ENCODE assay signal across 8 mouse cellular contexts in genomic region chr10:99107964-99108363, GRCm38 (mm10). TPM values are rescaled to one million over a fixed set of nuclear protein-coding genes. Genes with fewer than 3 reads are reported as not detected.
A peak's percentile ranks its signal among the peaks of the same experiment; 100 is the strongest.
DNase-seq lines count a peak whose midpoint lies in the region; ATAC-seq and TF ChIP-seq lines count a peak whose summit lies in the region.

Gene Galnt4, plus strand, starts transcription at chr10:99108159.

- peak; percentile 89 for ATAC-seq in heart, embryonic 12.5 days (ENCODE audit: insufficient number of reproducible peaks, low FRiP score)
- ATAC-seq in kidney, postnatal 0 days (replicated peaks; ENCODE audit: low FRiP score, low read depth), result peak; percentile 87
- ATAC-seq in neural tube, embryonic 14.5 days (ENCODE audit: low read depth), result peak; percentile 74

- peak; percentile 74 for TF ChIP-seq CTCF in bone marrow, adult 2 months (IDR thresholded peaks at IDR 0.05; ENCODE audit: control insufficient read depth, insufficient read depth, low read length)
- no peak for TF ChIP-seq CTCF in embryonic fibroblast, embryonic 13.5 days (IDR thresholded peaks at IDR 0.05; ENCODE audit: borderline replicate concordance, insufficient read depth, low read length)
- peak; percentile 80 for TF ChIP-seq CTCF in kidney, postnatal 0 days (IDR thresholded peaks at IDR 0.05; ENCODE audit: low read depth)

- peak within 1 kb of the TSS; percentile 78 for H3K4me3 ChIP-seq in bone marrow, adult 2 months (replicated peaks; ENCODE audit: control insufficient read depth, low read depth, low read length)
- peak within 1 kb of the TSS; percentile 69 for H3K4me3 ChIP-seq in embryonic fibroblast, embryonic 13.5 days (ENCODE audit: insufficient read depth, low read length)
- H3K4me3 ChIP-seq in heart, embryonic 12.5 days, result peak within 1 kb of the TSS; percentile 96
- H3K4me3 ChIP-seq in kidney, postnatal 0 days (replicated peaks; ENCODE audit: low read depth, low read length), result peak within 1 kb of the TSS; percentile 100
- peak within 1 kb of the TSS; percentile 96 for H3K4me3 ChIP-seq in neural tube, embryonic 14.5 days (ENCODE audit: low read depth, low read length)

- H3K4me2 ChIP-seq in heart, embryonic 12.5 days, result peak within 1 kb of the TSS; percentile 99
- peak within 1 kb of the TSS; percentile 98 for H3K4me2 ChIP-seq in kidney, postnatal 0 days (ENCODE audit: low read length)
- H3K4me2 ChIP-seq in neural tube, embryonic 14.5 days (ENCODE audit: low read depth, low read length), result peak within 1 kb of the TSS; percentile 91

- H3K27ac ChIP-seq in bone marrow, adult 2 months (ENCODE audit: control insufficient read depth, insufficient read depth, low read depth, low read length, poor library complexity), result peak within 1 kb of the TSS; percentile 89
- H3K27ac ChIP-seq in embryonic fibroblast, embryonic 13.5 days (ENCODE audit: insufficient read depth, low read length), result no peak within 1 kb of the TSS
- peak within 1 kb of the TSS; percentile 61 for H3K27ac ChIP-seq in heart, embryonic 12.5 days (ENCODE audit: poor library complexity, severe bottlenecking)
- H3K27ac ChIP-seq in kidney, postnatal 0 days, result peak within 1 kb of the TSS; percentile 82
- H3K27ac ChIP-seq in neural tube, embryonic 14.5 days (ENCODE audit: low read depth, low read length), result peak within 1 kb of the TSS; percentile 92

- H3K4me1 ChIP-seq in bone marrow, adult 2 months (ENCODE audit: control insufficient read depth, insufficient read depth, low read length), result no peaks in the 10 kb centered on the region; the same call in 1 of the 2 replicates
- 0 out of 2 replicates have a peak, but pooled peaks cover 3% of the 10 kb centered on the region for H3K4me1 ChIP-seq in embryonic fibroblast, embryonic 13.5 days (ENCODE audit: control insufficient read depth, insufficient read depth, low read length)
- H3K4me1 ChIP-seq in heart, embryonic 12.5 days (replicated peaks), result peaks cover 11% of the 10 kb centered on the region
- H3K4me1 ChIP-seq in kidney, postnatal 0 days (replicated peaks; ENCODE audit: insufficient read depth, low read length), result 0 out of 2 replicates have a peak, but pooled peaks cover 6% of the 10 kb centered on the region
- H3K4me1 ChIP-seq in neural tube, embryonic 14.5 days (ENCODE audit: control insufficient read depth, insufficient read depth, low read length), result peaks cover 17% of the 10 kb centered on the region; the same call in 1 of the 2 replicates

- peaks cover 20% of the 10 kb centered on the region for H3K36me3 ChIP-seq in heart, embryonic 12.5 days
- H3K36me3 ChIP-seq in kidney, postnatal 0 days (ENCODE audit: insufficient read depth, low read length), result peaks cover 5% of the 10 kb centered on the region
- H3K36me3 ChIP-seq in neural tube, embryonic 14.5 days (ENCODE audit: control insufficient read depth, insufficient read depth, low read length), result 0 out of 2 replicates have a peak, but pooled peaks cover 6% of the 10 kb centered on the region

- no peaks in the 10 kb centered on the region for H3K9me3 ChIP-seq in heart, embryonic 12.5 days (replicated peaks)
- H3K9me3 ChIP-seq in kidney, postnatal 0 days (replicated peaks; ENCODE audit: low read length), result no peaks in the 10 kb centered on the region
- H3K9me3 ChIP-seq in neural tube, embryonic 14.5 days (ENCODE audit: control insufficient read depth, low read length), result no peaks in the 10 kb centered on the region

- peak within 1 kb of the TSS; percentile 93 for H3K9ac ChIP-seq in heart, embryonic 12.5 days
- peak within 1 kb of the TSS; percentile 85 for H3K9ac ChIP-seq in kidney, postnatal 0 days (ENCODE audit: low read depth, low read length)
- H3K9ac ChIP-seq in neural tube, embryonic 14.5 days (replicated peaks; ENCODE audit: low read depth, low read length), result peak within 1 kb of the TSS; percentile 94

- under 1% methylated on average over 22 of the region's 22 CpGs for WGBS in bone marrow, adult 2 months
- under 1% methylated on average over 22 of the region's 22 CpGs for WGBS in heart, embryonic 12.5 days
- WGBS in kidney, postnatal 0 days, result under 1% methylated on average over 22 of the region's 22 CpGs
- WGBS in neural tube, embryonic 14.5 days, result under 1% methylated on average over 22 of the region's 22 CpGs

- DNase-seq in CD4-positive, CD25-positive, alpha-beta regulatory T cell, adult 2 months (ENCODE audit: low read depth, low spot score), result peak; percentile 88
- DNase-seq in kidney, postnatal 0 days (ENCODE audit: low spot score), result peak; percentile 96
- peak; percentile 91 to 93 for DNase-seq in lung, adult 18-20 months
- peak; percentile 66 for DNase-seq in testis, postnatal 14 days (ENCODE audit: low spot score)

- H3K27me3 ChIP-seq in heart, embryonic 12.5 days (replicated peaks), result no peaks in the 10 kb centered on the region
- no peaks in the 10 kb centered on the region for H3K27me3 ChIP-seq in kidney, postnatal 0 days (ENCODE audit: insufficient read depth, low read length)
- H3K27me3 ChIP-seq in neural tube, embryonic 14.5 days (ENCODE audit: control insufficient read depth, insufficient read depth, low read length), result no peaks in the 10 kb centered on the region

- TF ChIP-seq POLR2A in bone marrow, adult 2 months (IDR thresholded peaks at IDR 0.05; ENCODE audit: borderline replicate concordance, control insufficient read depth, low read depth, low read length), result peak; percentile 68; the same call in 1 of the 2 replicates
- TF ChIP-seq POLR2A in embryonic fibroblast, embryonic 13.5 days (IDR thresholded peaks at IDR 0.05; ENCODE audit: low read depth, low read length), result peak; percentile 76

RNA-seq across cellular contexts. Expression of gene Galnt4, which starts in this region (rescaled TPM):
- 2.6 and 6.3 TPM in 2 replicates for polyA plus RNA-seq in bone marrow, adult 2 months (2011; ENCODE audit: insufficient read depth, insufficient read length, low replicate concordance, missing spikeins)
- polyA plus RNA-seq in embryonic fibroblast, embryonic 13.5 days (2011; ENCODE audit: insufficient read length, low read depth, missing spikeins), result 12.8 and 15.5 TPM in 2 replicates
- 8.4 and 8.6 TPM in 2 replicates for polyA plus RNA-seq in heart, embryonic 12.5 days (2016; fragmentation: Nextera tagmentation; extraction: Ambion mirVana)
- 9.4 and 9.7 TPM in 2 replicates for polyA plus RNA-seq in kidney, postnatal 0 days (2015; fragmentation: Nextera tagmentation; extraction: Ambion mirVana)
- polyA plus RNA-seq in neural tube, embryonic 14.5 days (2014; fragmentation: Nextera tagmentation; extraction: Ambion mirVana), result 2.9 and 4.2 TPM in 2 replicates
